Mouse (Mus musculus): Measurements from ENCODE around the gene Dnajc5. TPM values are rescaled to one million over a fixed set of nuclear protein-coding genes. Genes with fewer than 3 reads are reported as not detected.

The Dnajc5 gene
- 112 TPM for polyA plus RNA-seq (2017; shearing (Covaris generic))

DNA sequence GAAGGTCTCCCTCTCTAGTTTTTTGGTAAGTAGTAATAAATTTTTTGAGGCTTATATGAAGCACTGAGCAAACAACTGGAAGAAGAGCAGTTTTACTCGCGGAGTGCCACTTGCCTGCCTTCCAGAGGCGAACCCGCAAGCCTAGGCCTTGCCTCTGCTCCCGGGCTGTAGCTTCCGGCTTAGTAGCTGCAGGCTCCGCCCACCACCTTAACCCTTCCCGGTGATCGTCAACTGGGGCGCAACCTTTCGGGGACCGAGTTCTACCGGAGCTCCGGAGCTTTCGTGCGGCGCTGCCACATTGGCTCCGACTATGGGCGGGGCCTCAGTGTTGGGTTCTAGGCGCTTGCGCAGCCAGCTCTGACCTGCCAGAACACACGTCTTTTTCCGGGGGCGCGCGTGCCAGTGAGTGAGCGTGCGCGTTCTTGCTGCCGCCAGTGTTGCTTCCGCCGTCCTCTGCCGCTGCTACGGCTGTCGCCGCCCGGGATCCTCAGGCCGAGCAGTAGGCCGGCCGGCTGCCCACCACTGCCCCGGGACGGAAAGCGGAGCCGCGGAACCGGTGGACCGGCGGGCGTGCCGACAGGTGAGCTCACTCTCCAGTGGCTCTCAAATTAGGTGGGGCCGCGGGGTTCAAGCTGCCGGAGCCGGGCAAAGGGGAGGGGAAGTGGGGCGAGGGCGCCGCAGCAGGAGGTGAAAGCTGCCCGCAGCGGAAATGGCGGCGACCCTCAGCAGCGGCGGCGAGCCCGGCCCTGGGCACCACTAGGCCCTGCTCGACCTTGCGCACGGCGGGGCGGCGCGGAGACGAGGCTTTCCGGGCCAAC is at the start of gene Dnajc5:
Gene Dnajc5 (plus strand): TSS at position 368 of the 818 bp plus-strand sequence.

DNA sequence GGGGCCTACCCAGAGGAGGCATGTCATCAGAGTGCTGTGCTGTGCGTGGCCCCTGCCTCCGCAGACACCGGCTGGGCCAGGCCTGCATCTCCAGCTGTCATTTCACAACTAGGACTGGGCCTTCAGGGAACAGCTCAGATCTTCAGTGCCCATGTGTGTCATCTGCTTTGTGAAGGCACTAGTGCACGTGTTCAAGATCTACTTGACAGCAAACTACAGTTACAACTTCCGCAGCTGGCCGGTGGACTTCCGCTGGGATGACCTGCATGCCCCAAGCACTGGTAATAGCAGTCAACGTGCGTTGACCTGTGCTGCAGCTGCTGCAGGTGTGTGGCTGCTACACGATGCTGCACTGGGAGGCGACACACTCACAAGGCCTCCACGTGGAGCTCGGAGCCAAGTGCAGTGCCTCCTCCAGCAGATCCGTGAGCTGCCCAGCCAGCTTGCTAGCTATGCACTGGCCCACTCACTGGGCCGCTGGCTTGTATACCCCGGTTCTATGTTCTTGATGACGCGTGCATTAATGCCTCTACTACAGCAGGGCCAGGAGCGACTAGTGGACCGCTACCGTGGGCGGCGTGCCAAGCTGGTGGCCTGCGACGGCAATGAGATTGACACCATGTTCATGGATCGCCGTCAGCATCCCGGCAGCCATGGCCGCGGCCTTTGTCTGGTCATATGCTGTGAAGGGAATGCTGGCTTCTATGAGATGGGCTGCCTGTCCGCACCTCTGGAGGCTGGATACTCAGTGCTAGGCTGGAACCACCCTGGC is 26.9 kb upstream of the Dnajc5 start, which contains the start of gene Abhd16b:
Gene Abhd16b (plus strand): TSS at position 51 of the 772 bp plus-strand sequence.

DNA sequence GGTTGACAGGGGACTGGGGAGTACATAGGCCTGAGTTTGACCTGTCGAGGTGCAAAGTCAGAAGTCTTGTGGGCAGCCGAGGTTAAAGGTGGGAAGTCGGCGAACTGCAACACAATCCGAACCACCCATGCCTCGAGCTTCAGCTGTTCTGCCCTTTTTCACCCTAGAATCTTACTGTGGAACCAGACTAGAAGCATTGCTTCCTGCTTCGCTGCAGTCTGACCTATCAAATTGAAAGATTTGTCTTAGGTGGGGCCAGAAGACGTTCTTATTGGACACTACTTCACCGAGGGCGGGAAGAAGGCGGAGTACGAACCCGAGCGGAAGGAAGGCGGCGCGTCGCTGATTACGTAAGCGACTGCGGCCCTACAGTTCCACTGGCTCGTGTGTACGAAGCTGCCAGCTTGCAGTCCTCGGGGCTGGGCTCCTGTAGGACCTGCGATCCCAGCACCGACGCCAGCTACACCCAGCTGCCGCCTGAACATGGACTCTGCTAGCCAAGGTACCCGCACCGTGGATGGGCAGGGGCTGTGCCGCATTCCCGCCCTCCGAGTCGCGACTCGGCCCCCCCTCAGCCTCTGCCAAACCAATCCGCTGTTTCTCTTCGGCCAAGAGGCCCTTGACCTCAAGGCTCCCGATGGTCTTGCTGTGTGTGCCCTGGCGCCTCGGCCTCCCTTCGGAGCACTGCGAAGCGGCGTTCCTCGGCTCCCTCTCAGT is 23.3 kb upstream of the Dnajc5 start, which contains the start of gene Tpd52l2:
Gene Tpd52l2 (plus strand): TSS at position 312 of the 717 bp plus-strand sequence.

DNA sequence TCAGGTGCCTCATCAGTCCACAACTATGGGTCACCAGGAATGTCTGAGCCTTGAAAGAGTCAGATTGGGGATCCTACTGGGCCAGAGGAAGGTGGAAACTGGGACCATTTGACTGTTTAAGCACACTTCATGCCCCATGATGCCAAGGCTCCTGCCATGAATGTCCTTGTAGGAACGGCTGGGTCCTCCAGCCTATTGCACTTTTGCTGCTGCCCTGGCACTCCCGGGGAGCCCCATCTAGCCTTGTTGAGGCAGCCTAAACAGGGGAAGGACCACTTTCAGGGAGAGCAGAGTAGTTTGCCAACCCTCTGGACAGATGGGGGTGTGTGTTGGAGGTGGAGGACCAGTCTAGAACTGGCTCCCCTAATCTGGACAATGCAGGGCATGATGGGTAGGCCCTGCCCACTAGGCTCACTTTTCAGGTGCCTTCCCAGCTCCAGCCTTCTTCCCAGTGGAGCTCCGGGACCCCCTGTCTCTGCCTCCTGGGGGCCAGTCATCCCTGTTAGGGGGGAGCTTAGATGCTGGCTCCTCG is 64.2 kb downstream of the Dnajc5 start, which contains the start of gene Uckl1:
Gene Uckl1 (minus strand): TSS at position 482 of the 532 bp plus-strand sequence.

DNA sequence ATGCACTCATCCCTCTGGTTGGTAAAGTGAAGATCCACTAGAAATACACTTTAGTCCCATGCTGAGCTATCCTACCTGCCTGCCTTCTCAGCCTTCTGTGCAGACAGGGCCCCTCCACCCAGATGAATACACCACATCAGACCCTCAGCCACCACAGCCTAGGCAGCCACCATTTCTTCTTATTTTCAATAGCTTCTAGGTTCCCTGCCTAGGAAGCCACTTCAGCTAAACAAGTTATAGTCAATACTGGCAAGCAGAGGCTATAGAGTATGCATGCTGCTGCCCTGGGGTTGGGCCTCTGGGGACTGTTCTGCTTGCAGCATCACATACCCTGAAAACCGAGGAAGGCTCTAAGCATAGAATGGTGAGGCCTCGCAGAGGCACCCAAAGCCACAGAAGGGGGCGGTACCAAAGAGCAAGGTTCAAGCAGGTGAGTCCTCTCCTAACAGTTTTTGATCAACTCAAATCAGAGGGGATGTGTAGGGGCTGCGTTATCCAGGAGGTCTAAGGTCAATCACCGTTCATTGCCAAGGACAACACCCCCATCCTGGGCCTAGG is 71.3 kb downstream of the Dnajc5 start, which contains the start of gene Prpf6:
Gene Prpf6 (plus strand): TSS at position 341 of the 558 bp plus-strand sequence.

DNA sequence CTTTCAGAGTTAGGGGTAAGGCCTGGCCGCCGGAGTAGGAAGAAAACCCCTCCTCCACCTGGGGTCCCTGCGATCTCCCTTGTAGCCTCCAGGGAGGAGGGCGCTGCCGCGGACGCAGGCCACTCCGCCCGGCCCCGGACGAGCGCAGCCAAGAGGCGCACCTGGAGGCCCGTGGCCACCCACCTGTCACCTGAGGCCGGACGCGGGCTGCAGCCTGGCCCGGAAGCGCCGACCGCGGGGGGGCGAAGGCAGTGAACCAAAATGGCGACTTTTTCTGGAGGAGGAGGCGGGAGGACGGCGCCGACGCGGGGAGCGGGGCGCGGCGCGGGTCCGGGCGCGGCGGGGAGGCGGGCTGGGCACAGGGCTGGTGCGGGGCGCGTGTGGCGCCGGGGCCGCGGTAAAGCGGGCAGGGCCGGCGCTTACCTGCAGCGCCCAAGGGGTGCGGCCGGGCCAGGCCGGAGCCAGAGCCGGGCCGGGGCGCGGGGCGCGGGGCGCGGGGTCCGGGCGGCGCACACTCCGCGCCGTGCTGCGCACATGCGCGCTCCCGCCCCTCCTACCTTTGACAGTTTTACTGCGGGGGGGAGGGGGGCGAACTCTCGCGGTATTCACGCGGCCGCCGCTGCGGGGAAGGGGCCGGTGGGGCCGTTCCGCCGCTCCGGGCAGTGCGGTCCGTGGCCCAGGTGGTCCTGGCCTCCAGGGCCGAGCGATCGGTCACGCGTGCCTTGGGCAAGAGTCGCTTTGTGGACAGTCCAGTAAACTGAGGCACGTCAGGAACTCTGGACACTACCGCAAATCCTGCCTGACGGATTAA is 72.2 kb downstream of the Dnajc5 start, which contains the start of gene Zfp512b:
Gene Zfp512b (minus strand): TSS at position 573 of the 811 bp plus-strand sequence.

DNA sequence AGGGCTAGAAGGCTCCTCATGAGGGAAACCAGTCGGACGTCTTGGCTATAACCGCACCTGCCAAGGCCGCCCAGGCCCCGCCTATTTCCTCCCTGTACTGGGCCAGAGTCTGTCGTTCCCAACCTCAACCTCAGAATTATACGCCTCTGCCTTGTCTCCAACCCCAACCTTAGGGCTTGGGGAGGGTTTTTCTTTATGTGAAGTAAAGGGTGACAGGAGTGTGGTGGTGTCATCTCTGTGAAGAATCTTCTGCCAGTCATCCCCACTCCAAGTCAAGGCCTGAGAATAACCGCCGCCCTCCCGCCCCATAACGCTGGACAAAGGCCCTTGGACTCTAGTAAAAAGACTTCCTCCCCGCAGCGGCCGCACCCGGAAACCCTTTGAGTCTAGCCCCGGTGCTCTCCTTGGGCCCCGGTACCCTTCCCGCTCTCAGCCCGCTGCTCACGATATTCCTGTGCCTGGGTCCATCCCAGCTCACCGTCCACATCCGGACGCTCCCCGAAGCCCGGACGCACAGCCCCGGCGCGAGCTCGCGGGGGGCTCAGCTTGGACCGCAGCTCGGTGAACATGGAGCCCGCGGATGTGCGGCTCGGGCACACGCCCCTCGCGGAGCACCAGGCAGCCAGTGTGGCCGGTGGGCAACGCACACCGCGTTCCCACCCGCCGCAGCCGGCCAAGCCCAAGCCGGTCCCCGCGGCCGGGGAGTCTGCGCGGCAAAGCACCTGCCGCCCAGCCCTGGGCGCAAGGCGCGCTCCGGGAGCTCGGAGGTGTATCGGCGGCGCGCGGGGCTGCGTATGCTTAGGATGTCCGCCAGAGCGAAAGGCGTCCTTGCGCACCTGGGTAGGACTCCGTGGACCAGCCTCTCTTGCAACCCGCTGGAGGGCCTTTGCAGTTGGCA is 78.4 kb downstream of the Dnajc5 start, which contains the start of gene Samd10:
Gene Samd10 (minus strand): TSS at position 759 of the 898 bp plus-strand sequence.

Other genes with a start within 250 kb of the Dnajc5 start
- 8.8 TPM for gene Gmeb2, start 232.4 kb upstream of the Dnajc5 start, polyA plus RNA-seq (2017; shearing (Covaris generic))
- not detected for gene Stmn3, start 206.0 kb upstream of the Dnajc5 start, polyA plus RNA-seq (2017; shearing (Covaris generic))
- 63.6 TPM for gene Rtel1, start 200.7 kb upstream of the Dnajc5 start, polyA plus RNA-seq (2017; shearing (Covaris generic))
- 101 TPM for gene Zgpat, start 155.6 kb upstream of the Dnajc5 start, polyA plus RNA-seq (2017; shearing (Covaris generic))
- gene Arfrp1, start 155.1 kb upstream of the Dnajc5 start, polyA plus RNA-seq (2017; shearing (Covaris generic)), result 146 TPM
- 355 TPM for gene Lime1, start 140.4 kb upstream of the Dnajc5 start, polyA plus RNA-seq (2017; shearing (Covaris generic))
- 1.6 TPM for gene Zbtb46, start 61.1 kb upstream of the Dnajc5 start, polyA plus RNA-seq (2017; shearing (Covaris generic))
- not detected for gene Abhd16b, start 27.3 kb upstream of the Dnajc5 start, polyA plus RNA-seq (2017; shearing (Covaris generic))
- 98.8 TPM for gene Tpd52l2, start 23.3 kb upstream of the Dnajc5 start, polyA plus RNA-seq (2017; shearing (Covaris generic))
- 195 TPM for gene Uckl1, start 64.4 kb downstream of the Dnajc5 start, polyA plus RNA-seq (2017; shearing (Covaris generic))
- gene Prpf6, start 71.4 kb downstream of the Dnajc5 start, polyA plus RNA-seq (2017; shearing (Covaris generic)), result 101 TPM
- 15.3 TPM for gene Zfp512b, start 72.3 kb downstream of the Dnajc5 start, polyA plus RNA-seq (2017; shearing (Covaris generic))
- 7.0 TPM for gene Samd10, start 78.7 kb downstream of the Dnajc5 start, polyA plus RNA-seq (2017; shearing (Covaris generic))
- gene Gm29797, start 136.5 kb downstream of the Dnajc5 start, polyA plus RNA-seq (2017; shearing (Covaris generic)), result not detected
- gene Sox18, start 151.2 kb downstream of the Dnajc5 start, polyA plus RNA-seq (2017; shearing (Covaris generic)), result not detected
- gene Tcea2, start 159.8 kb downstream of the Dnajc5 start, polyA plus RNA-seq (2017; shearing (Covaris generic)), result 15.2 TPM
- gene Rgs19, start 173.5 kb downstream of the Dnajc5 start, polyA plus RNA-seq (2017; shearing (Covaris generic)), result 234 TPM
- gene Lkaaear1, start 178.0 kb downstream of the Dnajc5 start, polyA plus RNA-seq (2017; shearing (Covaris generic)), result not detected
- not detected for gene Oprl1, start 194.5 kb downstream of the Dnajc5 start, polyA plus RNA-seq (2017; shearing (Covaris generic))
- not detected for gene Myt1, start 242.8 kb downstream of the Dnajc5 start, polyA plus RNA-seq (2017; shearing (Covaris generic))